23 mouse cellular contexts compared by ENCODE assay signal in genomic region chr3:88569694-88570093, GRCm38 (mm10). TPM values are rescaled to one million over a fixed set of nuclear protein-coding genes. Genes with fewer than 3 reads are reported as not detected.
DNase-seq lines count a peak whose midpoint lies in the region; ATAC-seq lines count a peak whose summit lies in the region.
"Had no signal": no experiment of that assay in that cellular context is flagged by ENCODE, and none has a peak within 500 bp of the region (broad histone marks: within the 10 kb centered on the region; RNA-seq: fewer than 3 reads in every experiment).

No protein-coding gene starts in this region.

- H3K27me3 ChIP-seq in kidney, embryonic 16.5 days (ENCODE audit: insufficient read depth, low read length): no peaks in the 10 kb centered on the region
- H3K27me3 ChIP-seq: CH12.LX; limb, embryonic 15.5 days; midbrain, embryonic 13.5 days had no signal

- no peaks in the 10 kb centered on the region for H3K4me1 ChIP-seq in kidney, embryonic 16.5 days (ENCODE audit: insufficient read depth, low read length)
- H3K4me1 ChIP-seq: limb, embryonic 15.5 days; midbrain, embryonic 13.5 days had no signal

- DNase-seq in gastrocnemius, adult 18-20 months (ENCODE audit: low spot score): peak; percentile 27
- no peak for DNase-seq in gastrocnemius, postnatal 4 days (ENCODE audit: low spot score in 2 of 2)
- peak; percentile 33 for DNase-seq in lung, postnatal 14 days
- DNase-seq in lung, postnatal 25 days (ENCODE audit: low spot score): no peak
- DNase-seq in layer of hippocampus, adult 8-10 months (ENCODE audit: low spot score in 2 of 2): no peak
- no peak for DNase-seq in cerebellum, adult 18-20 months
- DNase-seq: cerebellum, adult 9-11 months; gastrocnemius, postnatal 25 days; heart, postnatal 14 days; kidney, adult 18-20 months; kidney, postnatal 36 days; thymus, adult 18-20 months had no signal

- peaks cover 55% of the 10 kb centered on the region for H3K36me3 ChIP-seq in kidney, embryonic 16.5 days (ENCODE audit: insufficient read depth, low read length)

- no peak overlapping the region for H3K9ac ChIP-seq in kidney, embryonic 16.5 days (replicated peaks; ENCODE audit: low read length)
- H3K9ac ChIP-seq: hindbrain, embryonic 14.5 days; limb, embryonic 15.5 days; midbrain, embryonic 13.5 days had no signal

- WGBS in kidney, embryonic 16.5 days: 92% methylated on average over 5 of the region's 5 CpGs

- H3K4me2 ChIP-seq in kidney, embryonic 16.5 days (replicated peaks; ENCODE audit: low read depth, low read length): no peak overlapping the region
- H3K4me2 ChIP-seq: heart, embryonic 11.5 days; hindbrain, embryonic 14.5 days; limb, embryonic 15.5 days; midbrain, embryonic 13.5 days had no signal

- no peak overlapping the region for H3K4me3 ChIP-seq in kidney, embryonic 16.5 days (ENCODE audit: low read length)
- H3K4me3 ChIP-seq: limb, embryonic 15.5 days; midbrain, embryonic 13.5 days had no signal

- no peaks in the 10 kb centered on the region for H3K9me3 ChIP-seq in kidney, embryonic 16.5 days (ENCODE audit: low read length)
- H3K9me3 ChIP-seq: limb, embryonic 15.5 days; midbrain, embryonic 13.5 days had no signal

- no peak overlapping the region for H3K27ac ChIP-seq in kidney, embryonic 16.5 days (ENCODE audit: low read length)
- H3K27ac ChIP-seq: hindbrain, embryonic 14.5 days; limb, embryonic 15.5 days; midbrain, embryonic 13.5 days had no signal

- ATAC-seq in granulocyte monocyte progenitor cell, adult 5-6 weeks (replicated peaks; ENCODE audit: poor library complexity, severe bottlenecking): 0 out of 2 replicates have a peak, but pooled peaks have one; percentile 20
- ATAC-seq in kidney, embryonic 16.5 days (ENCODE audit: low FRiP score, low TSS enrichment): no peak
- ATAC-seq: midbrain, embryonic 13.5 days had no signal

RNA-seq across cellular contexts. Expression of gene Ssr2, which starts 6.0 kb away (rescaled TPM):
- 10 to 100 TPM; 40.4 to 44.2 TPM for total RNA-seq in gastrocnemius, adult 18-20 months (2021)
- total RNA-seq in gastrocnemius, postnatal 4 days (2021): 100 to 1,000 TPM; 150 to 159 TPM
- 401 and 434 TPM in 2 replicates for total RNA-seq in granulocyte monocyte progenitor cell, adult 5-6 weeks (2014; fragmentation: Nextera tagmentation)
- total RNA-seq in granulocyte monocyte progenitor cell, adult 5-6 weeks (2017): 225 and 243 TPM in 2 replicates
- 10 to 100 TPM; 86.4 to 96.0 (median 90.1) TPM for total RNA-seq in layer of hippocampus, adult 8-10 months (2022)
- 269 and 323 TPM in 2 replicates for polyA plus RNA-seq in kidney, embryonic 16.5 days (2015; fragmentation: Nextera tagmentation; extraction: Ambion mirVana)

RNA-seq across cellular contexts. Expression of gene Ubqln4, which starts 16.1 kb away (rescaled TPM):
- 10 to 100 TPM; 86.3 to 89.9 TPM for total RNA-seq in gastrocnemius, adult 18-20 months (2021)
- total RNA-seq in gastrocnemius, postnatal 4 days (2021): 10 to 100 TPM; 54.9 to 58.0 TPM
- total RNA-seq in granulocyte monocyte progenitor cell, adult 5-6 weeks (2014; fragmentation: Nextera tagmentation): 64.7 and 67.9 TPM in 2 replicates
- 37.9 and 39.6 TPM in 2 replicates for total RNA-seq in granulocyte monocyte progenitor cell, adult 5-6 weeks (2017)
- total RNA-seq in layer of hippocampus, adult 8-10 months (2022): 100 to 1,000 TPM in 2 of 4 experiments, 10 to 100 TPM in 2; 96.1 to 118 (median 107) TPM
- 52.7 and 57.8 TPM in 2 replicates for polyA plus RNA-seq in kidney, embryonic 16.5 days (2015; fragmentation: Nextera tagmentation; extraction: Ambion mirVana)

RNA-seq across cellular contexts. Expression of gene Lamtor2, which starts 16.8 kb away (rescaled TPM):
- total RNA-seq in gastrocnemius, adult 18-20 months (2021): 10 to 100 TPM; 90.8 to 95.9 TPM
- 10 to 100 TPM; 78.5 to 81.4 TPM for total RNA-seq in gastrocnemius, postnatal 4 days (2021)
- total RNA-seq in granulocyte monocyte progenitor cell, adult 5-6 weeks (2014; fragmentation: Nextera tagmentation): 60.7 and 74.3 TPM in 2 replicates
- 102 and 122 TPM in 2 replicates for total RNA-seq in granulocyte monocyte progenitor cell, adult 5-6 weeks (2017)
- 100 to 1,000 TPM in 3 of 4 experiments, 10 to 100 TPM in 1; 89.2 to 111 (median 106) TPM for total RNA-seq in layer of hippocampus, adult 8-10 months (2022)
- 189 and 207 TPM in 2 replicates for polyA plus RNA-seq in kidney, embryonic 16.5 days (2015; fragmentation: Nextera tagmentation; extraction: Ambion mirVana)

RNA-seq across cellular contexts. Expression of gene Rab25, which starts 21.6 kb away (rescaled TPM):
- not detected for total RNA-seq in gastrocnemius, adult 18-20 months (2021)
- under 1 TPM; 0.57 to 0.91 TPM for total RNA-seq in gastrocnemius, postnatal 4 days (2021)
- total RNA-seq in granulocyte monocyte progenitor cell, adult 5-6 weeks (2014; fragmentation: Nextera tagmentation): 1.0 and 1.2 TPM in 2 replicates
- not detected in 2 replicates for total RNA-seq in granulocyte monocyte progenitor cell, adult 5-6 weeks (2017)
- total RNA-seq in layer of hippocampus, adult 8-10 months (2022): 1 to 10 TPM in 1 of 4 experiments, not detected in 3; 1.5 TPM
- 17.3 and 23.9 TPM in 2 replicates for polyA plus RNA-seq in kidney, embryonic 16.5 days (2015; fragmentation: Nextera tagmentation; extraction: Ambion mirVana)
- total RNA-seq: adrenal gland, adult 18-20 months; gastrocnemius, postnatal 25 days; layer of hippocampus, postnatal 10 days; left cerebral cortex, postnatal 25 days had no signal
- polyA plus RNA-seq: heart, embryonic 11.5 days; midbrain, embryonic 13.5 days; neural tube, embryonic 14.5 days had no signal

RNA-seq across cellular contexts. Expression of gene Arhgef2, which starts 36.1 kb away (rescaled TPM):
- 10 to 100 TPM; 11.5 to 20.0 TPM for total RNA-seq in gastrocnemius, adult 18-20 months (2021)
- total RNA-seq in gastrocnemius, postnatal 4 days (2021): 100 to 1,000 TPM; 161 to 166 TPM
- total RNA-seq in granulocyte monocyte progenitor cell, adult 5-6 weeks (2014; fragmentation: Nextera tagmentation): 125 and 137 TPM in 2 replicates
- 59.1 and 73.5 TPM in 2 replicates for total RNA-seq in granulocyte monocyte progenitor cell, adult 5-6 weeks (2017)
- 100 to 1,000 TPM; 210 to 272 (median 257) TPM for total RNA-seq in layer of hippocampus, adult 8-10 months (2022)
- 103 and 119 TPM in 2 replicates for polyA plus RNA-seq in kidney, embryonic 16.5 days (2015; fragmentation: Nextera tagmentation; extraction: Ambion mirVana)

Comparison
In these comparisons a context has a peak if more than half of its experiments do, and no peak if none do; other contexts are left out.
1. DNase-seq: peak in gastrocnemius, adult 18-20 months (single experiment) and lung, postnatal 14 days (single experiment); none in gastrocnemius, postnatal 4 days (0 of 2), lung, postnatal 25 days (single experiment), layer of hippocampus, adult 8-10 months (0 of 2) and cerebellum, adult 18-20 months (0 of 2).